Mouse (Mus musculus) MEL (cell line): ENCODE data around the gene Gtf2b. TPM values are rescaled to one million over a fixed set of nuclear protein-coding genes. Genes with fewer than 3 reads are reported as not detected.

ENCODE experiments used
- DNase-seq: peaks from one replicate; pipeline ENCODE4 v3.0.0; 2011; ENCODE audit warnings: low read depth, low spot score
- H3K27ac ChIP-seq: 2 replicates; pipeline ENCODE4 v1.5.1; 2012; ENCODE audit warnings: low read depth, mild to moderate bottlenecking, control low read depth, low read length, moderate library complexity; ENCODE audit not compliant: control insufficient read depth
- H3K27me3 ChIP-seq, 2 experiments: fragments of 150-350 bp in 1 of 2; sonication (generic) in 1 of 2; 2 replicates each; pipeline ENCODE4 v1.6.1; 2012; ENCODE audit warnings: low read length in 2 of 2, mild to moderate bottlenecking in 2 of 2, improper control_type of control experiment in 1 of 2, moderate library complexity in 1 of 2; ENCODE audit not compliant: insufficient read depth in 2 of 2, control insufficient read depth in 1 of 2
- H3K36me3 ChIP-seq, 2 experiments: 2 replicates each; pipeline ENCODE4 v1.6.1; 2012 to 2014; ENCODE audit warnings: low read length in 2 of 2, improper control_type of control experiment in 1 of 2, inconsistent platforms in 1 of 2, mild to moderate bottlenecking in 1 of 2; ENCODE audit not compliant: insufficient read depth in 2 of 2, control insufficient read depth in 1 of 2
- H3K4me1 ChIP-seq, 2 experiments: fragments of 150-350 bp in 1 of 2; sonication (generic) in 1 of 2; 2 replicates each; pipeline ENCODE4 v1.6.1; 2012; ENCODE audit warnings: low read length in 2 of 2, improper control_type of control experiment in 1 of 2, mild to moderate bottlenecking in 1 of 2; ENCODE audit not compliant: insufficient read depth in 2 of 2, control insufficient read depth in 1 of 2
- H3K4me3 ChIP-seq, 2 experiments: fragments of 150-350 bp in 1 of 2; sonication (generic) in 1 of 2; 2 replicates each; pipeline ENCODE4 v1.5.1; 2012; ENCODE audit warnings: low read depth in 2 of 2, low read length in 2 of 2, mild to moderate bottlenecking in 2 of 2, moderate library complexity in 2 of 2, control low read depth in 1 of 2, improper control_type of control experiment in 1 of 2; ENCODE audit not compliant: control insufficient read depth in 1 of 2, insufficient read depth in 1 of 2
- H3K79me2 ChIP-seq: 2 replicates; pipeline ENCODE4 v1.6.1; 2012; ENCODE audit warnings: mild to moderate bottlenecking, low read length, moderate library complexity; ENCODE audit not compliant: control insufficient read depth, poor library complexity, insufficient read depth
- H3K9ac ChIP-seq: 2 replicates; pipeline ENCODE4 v1.6.1; 2012; ENCODE audit warnings: low read depth, mild to moderate bottlenecking, control low read depth, low read length, moderate library complexity; ENCODE audit not compliant: control insufficient read depth, poor library complexity, severe bottlenecking
- H3K9me3 ChIP-seq: fragments of 150-350 bp; sonication (generic); replicated peaks from 2 replicates; pipeline ENCODE4 v1.6.1; 2012; ENCODE audit warnings: mild to moderate bottlenecking, low read length, improper control_type of control experiment, moderate library complexity; ENCODE audit not compliant: insufficient read depth
- CHD2 ChIP-seq: IDR thresholded peaks from 2 replicates; pipeline ENCODE4 v1.6.1; 2011; ENCODE audit warnings: low read length, improper control_type of control experiment
- EP300 ChIP-seq, 2 experiments: IDR thresholded peaks; 2 replicates each; pipeline ENCODE4 v1.6.1; 2011; ENCODE audit warnings: improper control_type of control experiment in 2 of 2, low read length in 2 of 2, low read depth in 1 of 2, mild to moderate bottlenecking in 1 of 2
- ETS1 ChIP-seq: IDR thresholded peaks from 2 replicates; pipeline ENCODE4 v1.6.1; 2012; ENCODE audit warnings: low read depth, mild to moderate bottlenecking, inconsistent platforms, low read length, improper control_type of control experiment, moderate library complexity
- HCFC1 ChIP-seq: IDR thresholded peaks from 2 replicates; pipeline ENCODE4 v1.6.1; 2012; ENCODE audit warnings: low read depth, mild to moderate bottlenecking, inconsistent platforms, low read length, improper control_type of control experiment, moderate library complexity
- KAT2A ChIP-seq: conservative IDR thresholded peaks from 2 replicates; pipeline ENCODE4 v1.6.1; 2012; ENCODE audit warnings: low read depth, low read length, improper control_type of control experiment, inconsistent platforms
- MAFK ChIP-seq: IDR thresholded peaks from 2 replicates; pipeline ENCODE4 v1.6.1; 2011; ENCODE audit warnings: low read depth, mild to moderate bottlenecking, low read length, improper control_type of control experiment, borderline replicate concordance
- MEF2A ChIP-seq: IDR thresholded peaks from 2 replicates; pipeline ENCODE4 v1.6.1; 2014; ENCODE audit warnings: low read depth, mild to moderate bottlenecking, inconsistent platforms, low read length, improper control_type of control experiment; ENCODE audit not compliant: poor library complexity, insufficient replicate concordance, severe bottlenecking; ENCODE audit errors: extremely low read depth
- NELFE ChIP-seq: IDR thresholded peaks from 2 replicates; pipeline ENCODE4 v1.6.1; 2011; ENCODE audit warnings: low read depth, low read length, improper control_type of control experiment
- RAD21 ChIP-seq: IDR thresholded peaks from 2 replicates; pipeline ENCODE4 v1.6.1; 2011; ENCODE audit warnings: mild to moderate bottlenecking, low read depth, low read length, improper control_type of control experiment
- SIN3A ChIP-seq: IDR thresholded peaks from 2 replicates; pipeline ENCODE4 v1.6.1; 2012; ENCODE audit warnings: low read length, improper control_type of control experiment, inconsistent platforms
- SMC3 ChIP-seq: IDR thresholded peaks from 2 replicates; pipeline ENCODE4 v1.6.1; 2011; ENCODE audit warnings: low read depth, low read length, improper control_type of control experiment
- USF1 ChIP-seq: IDR thresholded peaks from 2 replicates; pipeline ENCODE4 v1.6.1; 2014; ENCODE audit warnings: low read depth, mild to moderate bottlenecking, inconsistent platforms, low read length, improper control_type of control experiment, moderate library complexity
- polyA plus RNA-seq, 2 experiments: library from polyadenylated mRNA; stranded (reverse) in 1 of 2; unstranded in 1 of 2; fragments of >175 nt in 1 of 2; fragments of >200 nt in 1 of 2; gene quantifications; 2 replicates each; pipeline versions ENCODE4 v1.2.1 to v1.2.4; 2012; ENCODE audit warnings: low replicate concordance in 2 of 2, low read depth in 1 of 2; ENCODE audit not compliant: insufficient read length in 2 of 2, insufficient read depth in 1 of 2, missing spikeins in 1 of 2
- total RNA-seq: library from RNA; depleted of rRNA; stranded (reverse); fragments of 300-350 nt; gene quantifications from 2 replicates; pipeline ENCODE4 v1.2.3, GENCODE M21; 2012

The Gtf2b gene
- total and polyA plus RNA-seq, 3 experiments, result 35.5 to 40.0 TPM; not detected in 1

- no peaks in the 10 kb centered on the region for H3K27me3 ChIP-seq
- H3K9ac ChIP-seq, result no peak overlapping the region
- H3K36me3 ChIP-seq, result peaks cover 0 to 13% of the 10 kb centered on the region in 2 experiments; a peak in 2 of 4 replicates
- H3K9me3 ChIP-seq, result no peaks in the 10 kb centered on the region
- DNase-seq, result no peak
- TF ChIP-seq NELFE, result no peak
- TF ChIP-seq SIN3A, result no peak
- no peaks in the 10 kb centered on the region for H3K79me2 ChIP-seq
- H3K4me3 ChIP-seq, result no peak overlapping the region
- no peak overlapping the region for H3K27ac ChIP-seq
- no peaks in the 10 kb centered on the region for H3K4me1 ChIP-seq
These were observed 21.7 kb downstream of the Gtf2b start for GRCm38 (mm10) chr3:142786423-142787072.

- peaks cover 0 to 39% of the 10 kb centered on the region in 2 experiments; a peak in 2 of 4 replicates for H3K36me3 ChIP-seq
- no peak overlapping the region for H3K27ac ChIP-seq
- no peaks in the 10 kb centered on the region for H3K79me2 ChIP-seq
- H3K4me3 ChIP-seq, result no peak overlapping the region
- no peaks in the 10 kb centered on the region for H3K27me3 ChIP-seq
- no peak for DNase-seq
- H3K4me1 ChIP-seq, result no peaks in the 10 kb centered on the region
- no peak overlapping the region for H3K9ac ChIP-seq
- TF ChIP-seq MAFK (no peak), KAT2A (no peak), EP300 (IDR thresholded peaks at IDR 0.05; ENCODE audit: low read depth in 1 of 2, low read length in 2 of 2) (no peak), MEF2A (no peak), CHD2 (no peak)
- no peaks in the 10 kb centered on the region for H3K9me3 ChIP-seq
These were observed 30.7 kb downstream of the Gtf2b start for GRCm38 (mm10) chr3:142795587-142795986.

DNA sequence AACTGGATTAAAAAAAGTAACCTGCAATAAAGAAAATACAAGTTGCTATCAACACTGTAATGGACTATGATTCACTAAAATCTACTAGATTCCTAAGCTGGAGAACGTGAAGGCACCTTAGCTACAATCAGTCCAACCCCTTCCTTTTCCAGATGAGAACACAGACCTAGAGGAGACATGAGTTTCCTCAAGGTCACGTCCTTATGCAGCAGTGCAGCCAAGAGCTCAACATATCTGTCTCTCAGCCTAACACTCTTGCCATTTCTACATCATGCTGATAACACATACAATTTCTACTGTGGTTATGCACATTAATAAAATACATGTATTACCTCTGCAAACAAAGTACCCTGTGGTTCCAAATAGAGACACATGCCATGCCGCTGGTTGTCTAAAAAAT is 46.7 kb downstream of the Gtf2b start:
- H3K9ac ChIP-seq, result no peak overlapping the region
- no peaks in the 10 kb centered on the region for H3K27me3 ChIP-seq
- no peaks in the 10 kb centered on the region for H3K9me3 ChIP-seq
- H3K4me1 ChIP-seq, result no peaks in the 10 kb centered on the region
- peaks cover 0 to 21% of the 10 kb centered on the region in 2 experiments; a peak in 2 of 4 replicates for H3K36me3 ChIP-seq
- no peak overlapping the region for H3K27ac ChIP-seq
- no peak overlapping the region for H3K4me3 ChIP-seq
- no peaks in the 10 kb centered on the region for H3K79me2 ChIP-seq
- no peak for TF ChIP-seq RAD21
- no peak for TF ChIP-seq MAFK
- TF ChIP-seq HCFC1, result no peak
- TF ChIP-seq ETS1, result no peak
- TF ChIP-seq USF1, result no peak
- TF ChIP-seq SMC3, result no peak
- TF ChIP-seq, all 39 proteins: peak for 0
- DNase-seq, result no peak
